Comparison of ENCODE assay signal across 8 mouse cellular contexts in the genomic region with DNA sequence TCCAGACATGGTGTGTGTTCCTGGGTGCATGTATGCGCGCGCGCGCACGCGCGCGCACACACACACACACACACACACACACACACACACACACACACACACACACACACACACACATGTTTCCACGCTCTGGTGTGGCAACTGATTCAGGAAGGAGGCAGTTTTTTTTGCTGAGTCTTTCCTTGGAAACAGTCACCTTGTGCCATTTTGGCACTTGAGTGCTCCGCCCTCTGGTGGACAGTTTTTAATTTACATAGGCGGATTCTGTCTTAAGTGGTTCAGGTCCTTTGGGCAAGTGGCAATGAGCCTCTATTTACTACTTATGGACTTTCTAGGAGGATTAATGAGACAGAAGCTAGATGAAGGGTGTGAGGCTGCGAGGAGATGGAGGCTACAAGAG.
DNase-seq lines count a peak whose midpoint lies in the region; ATAC-seq and TF ChIP-seq lines count a peak whose summit lies in the region.

No protein-coding gene starts in this region.

- no peaks in the 10 kb centered on the region for H3K9me3 ChIP-seq in liver, embryonic 11.5 days (ENCODE audit: control insufficient read depth, low read length)

- no peak overlapping the region for H3K4me3 ChIP-seq in liver, adult 2 months (ENCODE audit: insufficient read depth, low read depth, low read length)
- H3K4me3 ChIP-seq in liver, embryonic 11.5 days (ENCODE audit: low read depth, low read length) = no peak overlapping the region

- intact Hi-C loops in left cerebral cortex, postnatal 4 days (cut with DNase I) = loop anchor here (5.0 kb wide), 1 partner anchor 134 kb away; no protein-coding TSS in a partner anchor

- H3K36me3 ChIP-seq in liver, adult 2 months (ENCODE audit: control insufficient read depth, insufficient read depth, low read length) = no peaks in the 10 kb centered on the region
- H3K36me3 ChIP-seq in liver, embryonic 11.5 days (ENCODE audit: control insufficient read depth, insufficient read depth, low read length) = no peaks in the 10 kb centered on the region

- H3K9ac ChIP-seq in liver, adult 2 months (ENCODE audit: low read depth, low read length) = no peak overlapping the region
- H3K9ac ChIP-seq in liver, embryonic 11.5 days (ENCODE audit: low read depth, low read length) = no peak overlapping the region

- H3K79me2 ChIP-seq in liver, adult 2 months (ENCODE audit: control insufficient read depth, insufficient read depth, low read length) = peaks cover 3% of the 10 kb centered on the region; the same call in 1 of the 2 replicates

- 72% methylated on average over 13 of the region's 13 CpGs for WGBS in liver, adult 2 months
- 63% methylated on average over 13 of the region's 13 CpGs for WGBS in liver, embryonic 11.5 days

- H3K27me3 ChIP-seq in liver, adult 2 months (ENCODE audit: control insufficient read depth, insufficient read depth, low read length) = no peaks in the 10 kb centered on the region
- H3K27me3 ChIP-seq in liver, embryonic 11.5 days (replicated peaks; ENCODE audit: control insufficient read depth, insufficient read depth, low read length) = no peaks in the 10 kb centered on the region

- no peak overlapping the region for H3K4me2 ChIP-seq in liver, embryonic 11.5 days

- TF ChIP-seq CTCF in liver, adult 2 months (IDR thresholded peaks at IDR 0.05; ENCODE audit: low read depth, low read length) = no peak

- no peak for TF ChIP-seq POLR2A in liver, adult 2 months (IDR thresholded peaks at IDR 0.05; ENCODE audit: extremely low read depth, insufficient read depth, low read length)

- peak overlapping the region; percentile 52; the same call in 1 of the 2 replicates for H3K27ac ChIP-seq in liver, adult 2 months (replicated peaks; ENCODE audit: insufficient read depth, low read depth, low read length)
- H3K27ac ChIP-seq in liver, embryonic 11.5 days (ENCODE audit: low read depth, low read length) = no peak overlapping the region

- peak; percentile 58 for DNase-seq in liver, adult 2 months (ENCODE audit: extremely low read depth, low read depth, low spot score)
- DNase-seq in liver, embryonic 11.5 days (ENCODE audit: low spot score) = no peak
- peak; percentile 48 for DNase-seq in WW6 (ENCODE audit: low read depth, low spot score)
- DNase-seq in embryo, embryonic 10 days (ENCODE audit: low spot score) = peak; percentile 78
- DNase-seq in heart, postnatal 4 days = peak; percentile 74
- DNase-seq in left cerebral cortex, postnatal 4 days = peak; percentile 66
- peak; percentile 89 for DNase-seq in naive thymus-derived CD4-positive, alpha-beta T cell, adult 2 months (ENCODE audit: low read depth)
- DNase-seq in ovary, adult 18-20 months (ENCODE audit: low spot score) = no peak

- H3K4me1 ChIP-seq in liver, adult 2 months (ENCODE audit: control insufficient read depth, insufficient read depth, low read length) = peaks cover 5% of the 10 kb centered on the region; the same call in 1 of the 2 replicates
- peaks cover 5% of the 10 kb centered on the region for H3K4me1 ChIP-seq in liver, embryonic 11.5 days (replicated peaks; ENCODE audit: control insufficient read depth, insufficient read depth, low read length)

- ATAC-seq in liver, embryonic 11.5 days (replicated peaks; ENCODE audit: low FRiP score) = no peak

Comparison
In these comparisons a context has a peak if more than half of its experiments do, and no peak if none do; other contexts are left out.
1. DNase-seq: peak in liver, adult 2 months (single experiment), WW6 (single experiment), embryo, embryonic 10 days (single experiment), heart, postnatal 4 days (single experiment), left cerebral cortex, postnatal 4 days (single experiment) and naive thymus-derived CD4-positive, alpha-beta T cell, adult 2 months (single experiment); none in liver, embryonic 11.5 days (single experiment) and ovary, adult 18-20 months (single experiment).